Mouse (Mus musculus) urinary bladder, postnatal 14 days (tissue): ENCODE results near the gene Snca.
A peak's percentile ranks its signal among the peaks of the same experiment; 100 is the strongest.

ENCODE experiments used
- DNase-seq: peaks from one replicate; pipeline ENCODE4 v3.0.0; 2021; ENCODE audit warnings: low spot score

Gene Snca

DNA sequence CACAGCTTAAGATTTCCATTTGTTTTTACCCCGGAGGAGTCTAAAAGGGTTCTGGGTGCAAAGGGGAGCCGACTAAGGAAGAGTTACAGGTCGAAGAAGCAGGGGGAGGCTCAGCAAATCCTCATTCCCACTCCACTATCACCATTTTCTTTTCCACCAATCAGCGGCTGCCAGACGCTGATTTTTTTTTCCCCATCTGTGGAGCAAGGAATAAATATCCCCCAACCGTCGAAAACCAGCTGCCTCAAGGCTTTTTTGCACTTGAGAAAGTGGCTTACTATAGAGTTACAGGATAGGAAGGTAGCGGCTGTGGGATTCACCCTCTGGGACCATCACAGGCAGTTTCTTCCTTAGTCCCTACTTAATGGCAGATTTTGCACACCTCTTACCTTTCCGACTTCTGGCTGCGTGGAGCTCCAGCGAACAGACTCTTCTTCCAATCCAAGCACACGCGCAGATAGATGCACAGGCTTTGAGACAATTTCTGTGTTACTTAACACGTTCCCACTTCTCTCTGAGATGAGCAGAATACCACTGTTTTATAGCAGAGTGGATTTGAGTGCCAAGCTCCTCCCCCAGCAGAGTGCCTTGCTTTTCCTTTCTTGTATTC, at the start of gene Snca:
Gene Snca, minus strand, starts transcription at position 574 of the 610 bp plus-strand sequence.
- DNase-seq = no peak

DNA sequence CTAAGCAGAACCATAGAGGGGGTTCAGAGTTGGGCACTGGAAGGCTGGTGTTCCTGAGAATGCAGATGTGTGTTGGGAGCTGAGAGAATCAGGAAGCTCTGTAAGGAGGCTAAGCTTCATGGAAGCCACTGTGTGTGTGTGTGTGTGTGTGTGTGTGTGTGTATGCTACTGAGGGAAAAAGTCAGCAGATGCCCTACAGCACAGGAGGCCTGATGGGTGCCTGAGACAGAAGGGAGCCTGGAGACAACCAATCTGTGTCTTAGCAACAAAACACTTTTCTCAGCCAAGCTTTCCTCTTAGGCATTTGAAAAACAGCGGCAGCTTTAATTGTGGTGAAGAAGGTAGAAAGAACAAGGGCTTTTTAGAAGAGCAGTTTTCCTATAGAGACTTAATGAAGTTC, 40.5 kb upstream of the Snca start:
- DNase-seq = no peak

DNA sequence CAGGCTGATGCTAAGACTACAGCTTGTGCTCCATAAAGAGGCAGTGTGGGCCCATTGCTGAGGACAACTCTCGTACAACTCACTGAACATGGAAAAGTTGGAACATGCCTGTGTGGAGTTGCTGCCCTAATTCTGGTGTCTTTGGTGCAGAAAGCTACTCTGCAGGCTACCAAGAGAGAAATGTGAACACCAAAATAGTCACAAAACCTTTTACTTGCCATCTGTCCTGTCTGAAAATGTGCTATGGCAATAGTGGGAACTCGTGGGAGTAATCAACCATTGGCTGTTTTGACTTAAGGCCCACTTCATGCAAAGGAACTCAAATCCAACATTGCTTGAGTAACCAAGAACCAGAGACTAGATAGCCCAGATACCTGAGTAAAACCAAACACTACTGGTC, 26.9 kb upstream of the Snca start:
- DNase-seq = no peak

DNA sequence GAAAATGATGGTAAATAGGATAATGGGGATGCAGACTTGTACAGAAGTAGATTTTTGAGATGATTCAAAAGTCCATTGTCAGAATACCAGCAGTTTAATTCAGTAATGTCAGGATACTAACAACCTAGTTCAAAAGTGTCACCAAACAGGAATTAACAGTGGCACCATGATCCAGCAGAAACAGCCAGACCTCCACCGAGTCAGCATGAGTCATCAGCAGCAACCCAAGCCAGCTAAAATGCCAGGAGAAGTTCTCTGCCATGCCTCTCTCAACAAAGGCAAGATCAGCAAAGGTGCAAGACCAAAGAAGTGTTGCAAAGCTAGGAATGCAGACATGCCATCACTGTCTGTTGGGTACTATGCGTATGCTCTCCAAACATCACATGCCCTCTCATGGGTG, 22.0 kb upstream of the Snca start:
- DNase-seq = no peak

DNA sequence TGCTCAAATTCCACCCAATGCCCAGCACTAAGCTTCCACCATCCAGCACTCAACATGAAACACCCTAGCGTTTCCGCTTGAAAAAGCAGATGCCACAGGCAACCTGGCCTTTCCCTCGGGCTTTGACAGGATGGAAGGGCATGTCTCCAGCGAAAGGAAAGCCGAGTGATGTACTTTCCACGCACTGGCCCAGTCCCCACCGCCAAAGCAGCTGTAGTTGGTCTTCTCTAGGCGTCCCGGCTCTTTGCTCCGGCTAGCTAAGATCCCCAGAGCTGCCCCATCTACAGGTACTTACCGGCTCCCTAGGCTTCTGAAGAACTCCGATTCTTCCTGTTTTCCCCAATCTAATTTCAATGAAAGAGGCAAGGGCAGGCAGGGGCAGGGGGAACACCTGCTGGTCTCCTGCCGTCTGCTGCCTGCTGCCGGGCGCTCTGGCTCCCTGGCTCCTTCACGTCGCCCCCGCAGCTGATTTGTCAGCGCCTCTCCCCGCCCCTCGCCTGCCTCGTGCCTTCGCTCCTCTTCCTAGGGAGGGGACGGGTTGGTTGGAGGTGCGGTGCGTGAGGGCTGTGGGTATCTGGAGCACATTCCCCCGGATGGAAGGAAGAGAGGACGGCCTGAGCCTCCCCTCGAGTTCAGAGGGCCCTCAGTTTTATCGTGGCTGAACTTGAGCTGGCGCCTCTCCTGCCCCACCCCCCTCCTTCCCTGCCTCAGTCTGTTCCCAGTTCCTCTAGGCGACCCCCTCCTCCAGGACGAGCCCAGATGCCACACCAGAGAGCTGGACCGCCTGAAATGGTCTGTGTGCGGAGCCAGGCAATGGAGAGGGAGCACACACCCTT, 1.0 kb downstream of the Snca start:
- peak; percentile 11 for DNase-seq

DNA sequence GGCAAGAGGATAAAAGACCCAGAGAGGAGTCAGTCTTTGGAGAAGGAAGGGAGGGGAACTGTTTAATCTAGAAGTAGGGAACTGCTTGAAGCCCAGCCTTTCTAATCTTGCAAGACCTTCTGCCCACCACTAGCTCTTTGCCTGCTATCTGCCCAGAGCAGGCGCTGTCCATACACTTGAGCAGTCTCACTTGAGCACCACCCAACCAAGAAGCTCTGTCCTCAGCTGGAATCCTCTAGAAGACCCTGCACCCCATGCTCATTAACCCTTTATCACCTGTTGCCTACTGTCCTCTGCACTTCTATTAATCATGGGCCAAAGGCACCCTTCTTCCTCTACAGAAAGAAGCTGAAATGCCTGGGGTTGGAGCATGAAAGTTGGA, 1.6 kb downstream of the Snca start:
- DNase-seq = no peak

GRCm38 (mm10) chr6:60827290-60827689, 2.4 kb downstream of the Snca start:
- no peak for DNase-seq

GRCm38 (mm10) chr6:60819272-60819671, 10.4 kb downstream of the Snca start:
- no peak for DNase-seq

DNA sequence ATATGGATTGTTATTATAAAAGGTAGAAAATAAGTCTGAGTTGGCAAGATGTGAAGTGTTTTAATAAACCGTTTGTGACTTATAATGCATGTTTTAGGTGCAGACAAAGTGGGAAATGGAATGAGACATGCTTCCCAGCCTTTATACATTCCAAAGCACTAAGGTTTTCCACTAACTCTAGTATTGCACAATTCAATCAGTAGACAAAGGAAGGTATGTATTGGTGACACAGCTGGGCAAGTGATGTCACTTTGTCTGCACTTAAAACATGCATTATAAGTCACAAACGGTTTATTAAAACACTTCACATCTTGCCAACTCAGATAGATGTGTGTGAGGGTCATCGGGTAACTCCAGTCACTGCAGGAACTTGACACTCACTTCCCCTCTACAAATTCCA, 16.1 kb downstream of the Snca start:
- DNase-seq = no peak

GRCm38 (mm10) chr6:60798266-60798665, 31.4 kb downstream of the Snca start:
- DNase-seq = no peak

DNA sequence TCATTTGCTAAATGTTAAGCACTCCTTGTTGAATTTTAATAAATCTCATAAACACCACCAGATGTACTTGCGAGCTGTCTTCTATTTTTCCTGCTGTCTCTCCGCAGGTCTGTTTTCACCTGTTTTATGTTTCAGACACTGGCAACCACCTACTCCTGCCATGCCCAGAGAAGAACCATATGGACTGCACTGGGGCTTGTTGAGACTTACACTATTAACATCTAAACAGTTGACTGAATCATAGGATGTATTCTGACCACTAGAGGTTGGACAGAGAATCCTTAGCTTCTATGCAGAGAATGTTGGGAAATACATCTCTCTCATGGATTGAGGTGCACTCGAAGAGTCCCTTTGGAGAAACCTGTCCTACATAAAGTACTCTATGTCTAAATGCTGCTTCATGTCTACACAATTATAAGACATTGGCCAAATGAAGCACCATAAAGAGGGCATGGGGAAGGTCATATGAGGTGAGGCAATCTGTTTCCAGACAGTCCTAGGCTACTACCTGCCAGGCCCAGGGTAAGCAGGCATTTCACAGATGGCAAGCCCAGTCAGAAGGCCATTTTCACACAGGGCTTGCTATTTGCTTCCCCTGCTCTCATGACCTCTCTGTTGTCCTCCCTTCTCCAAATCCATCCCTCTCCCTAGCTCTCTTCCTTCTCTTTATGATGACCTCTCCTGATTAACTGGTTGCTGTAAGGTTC, 35.8 kb downstream of the Snca start:
- DNase-seq = no peak

DNA sequence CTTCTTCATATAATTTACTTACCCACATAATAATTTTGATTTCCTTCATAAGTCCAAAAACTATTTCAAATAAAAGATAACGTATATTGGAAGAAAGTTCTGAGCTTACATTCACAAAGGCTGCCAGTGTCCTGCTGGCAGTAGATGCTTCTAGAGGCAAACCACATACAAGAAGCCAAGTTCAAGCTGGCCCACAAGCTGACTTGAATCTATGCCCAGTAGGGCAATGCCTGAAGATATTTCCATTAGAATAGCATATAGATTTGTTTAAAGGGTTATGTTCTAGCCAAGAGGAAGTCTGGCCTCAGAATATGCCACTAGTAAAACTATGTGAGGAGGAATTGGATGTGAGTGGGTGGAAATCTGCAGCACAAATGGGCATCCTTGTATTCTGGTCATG, 42.7 kb downstream of the Snca start:
- no peak for DNase-seq

DNA sequence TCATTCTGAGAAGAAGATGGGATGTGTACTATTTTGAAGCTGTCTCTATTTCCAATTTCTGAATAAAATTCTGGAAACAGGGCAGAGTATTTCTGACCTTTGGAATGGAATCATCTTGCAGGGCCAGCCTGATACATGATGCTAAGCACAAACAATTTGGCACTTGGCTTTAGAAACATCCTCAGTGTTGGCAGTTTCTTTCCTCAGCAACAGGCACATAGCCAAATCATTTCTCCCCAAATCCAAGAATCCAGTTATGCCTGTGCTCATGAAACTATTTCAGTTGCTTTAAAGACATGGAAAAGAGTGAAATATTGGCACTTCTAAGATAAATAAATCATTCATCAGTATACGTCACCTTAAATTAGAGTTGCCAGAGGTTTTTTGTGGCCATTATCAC, 57.8 kb downstream of the Snca start:
- no peak for DNase-seq

- DNase-seq = no peak
Observed at GRCm38 (mm10) chr6:60765696-60766095, 64.0 kb downstream of the Snca start.

DNA sequence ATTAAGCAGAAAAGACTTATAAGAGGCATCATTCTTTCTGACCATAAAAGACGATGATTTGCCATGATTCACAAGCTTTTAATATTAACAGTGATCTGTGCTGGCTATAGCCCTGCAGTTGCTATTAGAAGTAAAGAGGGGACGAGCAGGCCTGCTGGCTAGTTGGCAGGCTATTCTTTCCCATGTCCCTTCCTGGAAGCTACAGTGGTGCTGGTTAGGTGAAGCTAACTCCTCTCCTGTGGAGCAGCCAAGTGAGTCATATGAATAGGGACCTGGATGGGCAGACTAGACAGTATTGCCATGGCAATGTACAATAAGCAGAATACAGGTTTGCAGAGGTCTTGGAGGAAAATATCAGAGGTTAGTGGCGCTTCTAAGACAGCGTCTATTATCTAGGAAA, 66.8 kb downstream of the Snca start:
- no peak for DNase-seq

- no peak for DNase-seq
Observed at GRCm38 (mm10) chr6:60761710-60762109, 67.9 kb downstream of the Snca start.

DNA sequence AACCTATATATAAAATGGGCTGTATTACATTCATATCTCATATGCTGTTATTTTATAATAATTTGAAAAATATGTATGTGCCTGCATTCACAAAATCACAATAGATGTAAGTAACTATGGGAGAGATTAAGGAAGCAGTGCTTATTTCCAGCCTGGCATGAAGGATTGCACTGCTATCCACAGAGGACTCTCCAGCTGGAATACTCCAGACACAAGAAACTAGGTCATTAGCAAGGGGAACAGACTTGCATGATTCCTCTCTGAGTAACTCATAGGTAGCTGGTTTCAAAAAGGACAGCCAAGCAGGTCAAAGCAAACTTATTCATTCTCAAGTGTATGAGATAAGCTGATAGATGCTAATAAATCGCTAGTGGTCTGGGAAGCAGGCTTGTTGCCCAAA, 74.7 kb downstream of the Snca start:
- no peak for DNase-seq

- DNase-seq = no peak
Observed at GRCm38 (mm10) chr6:60745965-60746364, 83.7 kb downstream of the Snca start.

DNA sequence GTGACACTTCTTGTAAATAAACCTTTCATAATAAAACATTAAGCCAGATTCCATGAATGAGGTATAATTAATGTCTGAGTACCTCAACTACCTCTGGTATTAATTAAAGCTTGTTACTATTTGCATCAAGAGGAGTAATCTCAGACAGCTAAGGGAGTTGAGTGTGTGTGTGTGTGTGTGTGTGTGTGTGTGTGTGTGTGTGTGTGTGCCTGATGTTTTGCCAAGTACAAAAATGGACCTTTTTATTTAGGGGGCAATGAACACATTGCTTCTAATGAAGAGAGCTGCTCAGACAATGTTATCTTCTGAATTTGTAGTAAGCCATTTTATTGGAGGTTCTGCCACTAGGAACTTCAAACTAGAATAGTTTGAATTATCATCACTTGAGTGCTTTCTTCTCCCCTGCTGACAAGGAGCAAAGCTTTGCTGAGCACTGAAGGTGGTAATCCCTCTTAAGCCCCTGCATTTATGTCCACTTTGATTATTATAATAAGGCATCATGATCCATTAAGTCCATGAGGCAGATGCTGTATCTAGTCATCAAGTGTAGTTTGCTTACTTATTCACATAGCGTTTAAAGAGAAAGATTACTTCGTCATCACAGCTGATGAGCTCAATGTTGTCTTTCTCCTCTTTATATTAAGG, 88.1 kb downstream of the Snca start:
- no peak for DNase-seq

DNA sequence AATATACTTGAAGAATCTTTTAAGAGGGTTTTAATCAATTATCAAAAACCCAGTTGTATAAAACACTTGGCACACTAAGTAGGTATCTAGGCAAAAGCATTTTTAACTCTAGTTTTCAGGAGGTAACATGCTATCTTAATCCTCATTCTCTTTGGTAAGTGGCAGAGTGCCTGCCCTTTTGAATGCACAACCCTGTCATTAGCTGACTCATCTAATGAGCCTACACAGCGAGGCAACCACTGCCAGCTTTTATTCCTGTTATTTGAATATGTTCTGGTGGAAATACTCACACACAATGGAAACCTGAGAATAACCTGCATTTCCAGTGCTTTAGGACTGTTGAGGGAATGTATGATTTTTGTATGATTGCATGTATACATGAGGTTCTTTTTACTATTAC, 89.9 kb downstream of the Snca start:
- DNase-seq = no peak

GRCm38 (mm10) chr6:60731164-60731563, 98.5 kb downstream of the Snca start:
- no peak for DNase-seq

DNA sequence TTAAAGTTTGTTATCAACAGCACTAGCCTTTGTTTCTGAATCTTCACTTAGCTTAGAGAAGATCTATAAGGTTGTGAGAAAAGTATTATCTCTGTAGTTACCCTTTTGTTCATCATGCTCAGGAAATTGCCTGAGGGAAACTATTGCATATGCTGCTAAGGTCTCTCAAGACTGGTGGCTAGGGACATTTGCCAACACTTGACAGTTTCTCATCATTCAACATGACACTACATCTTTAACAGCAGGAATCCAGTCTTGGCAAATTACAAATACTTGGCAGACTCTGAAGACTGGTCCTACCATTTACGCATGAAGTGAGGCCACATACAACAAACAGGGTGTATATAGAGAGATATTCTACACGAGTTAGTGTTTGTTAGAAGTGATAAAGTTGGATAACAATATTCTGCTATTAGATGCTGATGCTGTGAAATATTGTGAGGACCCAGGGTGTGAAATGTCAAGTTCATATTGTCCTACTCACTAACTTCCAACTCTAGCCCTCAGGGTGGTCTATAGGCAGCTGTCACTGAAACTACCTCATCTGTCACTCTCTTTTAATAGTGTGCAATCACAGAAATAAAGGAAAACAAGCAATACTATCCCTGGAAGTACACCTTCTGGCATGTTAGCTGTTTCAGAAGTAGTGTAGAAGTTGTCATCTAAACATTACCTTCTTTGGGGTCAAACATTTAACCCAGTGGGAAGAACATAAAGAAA, 105.4 kb downstream of the Snca start:
- DNase-seq = no peak
